Mouse (Mus musculus) midbrain, postnatal 0 days (tissue): ENCODE measurements around the gene Gas2l2. TPM values are rescaled to one million over a fixed set of nuclear protein-coding genes. Genes with fewer than 3 reads are reported as not detected.

Experiments
- ATAC-seq: fragments of 200-750 bp; cut with Nextera tagmentation; 2 replicates; pipeline ENCODE4 v1.8.0; 2017; ENCODE audit warnings: moderate number of reproducible peaks, mild to moderate bottlenecking, moderate TSS enrichment, moderate library complexity; ENCODE audit not compliant: low FRiP score
- DNase-seq: peaks from one replicate; pipeline ENCODE4 v3.0.0-alpha.2; 2015; ENCODE audit warnings: low spot score
- H3K27ac ChIP-seq: fragments of 300-500 bp; sonication (generic); 2 replicates; pipeline ENCODE4 v1.5.1; 2014; ENCODE audit warnings: low read depth, mild to moderate bottlenecking, low read length, mixed read lengths
- H3K27me3 ChIP-seq: fragments of 300-500 bp; sonication (generic); 2 replicates; pipeline ENCODE4 v1.6.1; 2014; ENCODE audit warnings: low read length, control low read depth, mixed read lengths; ENCODE audit not compliant: insufficient read depth
- H3K36me3 ChIP-seq: fragments of 300-500 bp; sonication (generic); 2 replicates; pipeline ENCODE4 v1.6.1; 2014; ENCODE audit warnings: low read length, control low read depth, mixed read lengths; ENCODE audit not compliant: insufficient read depth
- H3K4me1 ChIP-seq: fragments of 300-500 bp; sonication (generic); 2 replicates; pipeline ENCODE4 v1.6.1; 2014; ENCODE audit warnings: mild to moderate bottlenecking, control low read depth, antibody characterized with exemption, low read length, mixed read lengths; ENCODE audit not compliant: insufficient read depth
- H3K4me2 ChIP-seq: fragments of 300-500 bp; sonication (generic); 2 replicates; pipeline ENCODE4 v1.6.1; 2014; ENCODE audit warnings: low read depth, mild to moderate bottlenecking, low read length, mixed read lengths; ENCODE audit not compliant: poor library complexity, severe bottlenecking
- H3K4me3 ChIP-seq: fragments of 300-500 bp; sonication (generic); 2 replicates; pipeline ENCODE4 v1.5.1; 2014; ENCODE audit warnings: low read depth, mild to moderate bottlenecking, low read length, moderate library complexity
- H3K9ac ChIP-seq: fragments of 300-500 bp; sonication (generic); replicated peaks from 2 replicates; pipeline ENCODE4 v1.6.1; 2014; ENCODE audit warnings: mild to moderate bottlenecking, low read length, moderate library complexity, mixed read lengths; ENCODE audit not compliant: poor library complexity, severe bottlenecking
- H3K9me3 ChIP-seq: fragments of 300-500 bp; sonication (generic); 2 replicates; pipeline ENCODE4 v1.6.1; 2016; ENCODE audit warnings: low read length, control low read depth
- CTCF ChIP-seq: IDR thresholded peaks from 2 replicates; pipeline ENCODE4 v1.5.1; 2016; ENCODE audit warnings: antibody characterized with exemption, mild to moderate bottlenecking
- WGBS: fragments of 180-500 bp; shearing (Covaris S2); extraction: QIAGEN DNeasy Blood & Tissue Kit; methylation state at CpG from one replicate; pipeline ENCODE4 v1.1.7; 2014; 5-methylcytosine and 5-hydroxymethylcytosine counted together
- polyA plus RNA-seq: library from polyadenylated mRNA; unstranded; fragments of >200 nt; fragmentation: Nextera tagmentation; extraction: Ambion mirVana; gene quantifications from 2 replicates; pipeline ENCODE4 v1.2.1, GENCODE M21; 2015
- total RNA-seq: library from RNA; depleted of rRNA; stranded (reverse); fragments of >200 nt; gene quantifications from 2 replicates; pipeline ENCODE4 v1.2.3, GENCODE M21; 2014; rRNA removed

Gas2l2 gene
- 0.44 and 0.85 TPM in 2 replicates for total RNA-seq
- 0.52 and 0.67 TPM in 2 replicates for polyA plus RNA-seq

DNA sequence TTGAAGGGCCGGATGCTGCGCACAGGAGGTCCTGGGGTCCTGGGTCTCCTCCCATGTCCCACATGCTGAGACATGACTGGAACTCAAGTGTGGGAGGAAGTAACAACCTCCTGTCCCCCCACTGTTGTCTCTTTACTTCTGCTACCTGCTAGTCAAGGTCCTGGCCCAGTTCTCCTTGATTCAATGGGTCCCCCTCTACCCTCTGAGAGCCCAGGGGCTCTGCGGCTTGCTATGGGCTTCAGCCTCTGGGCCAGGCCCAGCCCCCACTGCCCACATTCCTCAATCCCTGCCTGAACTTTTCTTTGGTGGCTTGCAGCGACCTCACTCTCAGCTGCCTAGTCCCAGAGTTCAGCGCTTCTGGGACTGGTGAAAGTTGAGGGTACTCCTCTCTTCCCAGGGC lies at the start of gene Gas2l2:
TSS of gene Gas2l2 (minus strand) at position 101 of the 400 bp plus-strand sequence.
- WGBS: 56% methylated on average over 5 of the region's 5 CpGs
- Histone ChIP-seq H3K36me3 (no peaks in the 10 kb centered on the region), H3K27me3 (peaks cover 10% of the 10 kb centered on the region), H3K4me1 (no peaks in the 10 kb centered on the region), H3K9ac (no peak within 1 kb of the TSS), H3K4me2 (no peak within 1 kb of the TSS), H3K4me3 (no peak within 1 kb of the TSS), H3K27ac (no peak within 1 kb of the TSS), H3K9me3 (no peaks in the 10 kb centered on the region)
- no peak for TF ChIP-seq CTCF
- DNase-seq (no peak), ATAC-seq (no peak)

DNA sequence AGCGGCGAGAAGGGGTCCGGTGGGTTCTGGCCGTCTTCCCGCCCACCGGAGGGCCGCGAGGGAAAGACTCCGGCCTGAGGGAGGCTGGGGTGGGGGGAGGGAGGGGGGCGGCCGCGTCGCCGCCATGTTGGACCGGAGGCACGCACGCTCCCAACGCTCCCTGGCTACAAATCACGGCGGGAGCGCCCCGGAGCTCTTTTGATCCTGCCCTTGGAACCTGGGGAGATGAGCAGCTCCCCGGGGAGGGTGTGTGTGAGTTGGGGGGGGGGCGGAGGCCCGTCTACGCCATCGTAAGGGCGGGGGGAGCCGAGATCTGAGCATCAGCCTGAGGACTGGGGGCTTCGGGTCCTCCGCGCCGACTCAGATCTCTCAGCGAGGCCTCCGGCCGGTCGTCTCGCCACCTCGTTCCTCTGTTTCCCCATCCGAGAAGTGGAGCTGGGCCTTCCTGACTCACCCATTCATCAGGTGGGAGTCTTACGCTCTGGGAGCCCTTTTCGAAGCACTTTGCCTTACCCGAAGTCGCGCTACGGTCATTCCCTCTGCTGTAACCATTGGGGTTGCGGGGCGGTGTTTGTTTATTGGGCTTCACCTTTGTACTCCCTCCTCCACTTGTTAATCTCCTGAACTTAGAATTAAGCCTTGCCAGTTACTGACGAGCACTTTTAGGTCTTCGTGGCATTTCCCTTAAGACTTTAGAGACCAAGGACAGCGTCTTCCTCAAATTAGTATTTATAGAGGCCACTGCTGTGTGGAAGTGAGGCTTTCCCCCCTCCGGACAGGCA lies 44.2 kb upstream of the Gas2l2 start:
- peak overlapping the region; percentile 85 for H3K4me2 ChIP-seq
- peak; percentile 88 for ATAC-seq
- WGBS: 1% methylated on average over 46 of the region's 52 CpGs
- TF ChIP-seq CTCF: no peak
- peak; percentile 63 for DNase-seq
- H3K4me1 ChIP-seq: peaks cover 10% of the 10 kb centered on the region
- H3K4me3 ChIP-seq: peak overlapping the region; percentile 93
- peak overlapping the region; percentile 98 for H3K27ac ChIP-seq
- no peaks in the 10 kb centered on the region for H3K27me3 ChIP-seq
- no peaks in the 10 kb centered on the region for H3K36me3 ChIP-seq
- peak overlapping the region; percentile 83 for H3K9ac ChIP-seq
- H3K9me3 ChIP-seq: no peaks in the 10 kb centered on the region

DNA sequence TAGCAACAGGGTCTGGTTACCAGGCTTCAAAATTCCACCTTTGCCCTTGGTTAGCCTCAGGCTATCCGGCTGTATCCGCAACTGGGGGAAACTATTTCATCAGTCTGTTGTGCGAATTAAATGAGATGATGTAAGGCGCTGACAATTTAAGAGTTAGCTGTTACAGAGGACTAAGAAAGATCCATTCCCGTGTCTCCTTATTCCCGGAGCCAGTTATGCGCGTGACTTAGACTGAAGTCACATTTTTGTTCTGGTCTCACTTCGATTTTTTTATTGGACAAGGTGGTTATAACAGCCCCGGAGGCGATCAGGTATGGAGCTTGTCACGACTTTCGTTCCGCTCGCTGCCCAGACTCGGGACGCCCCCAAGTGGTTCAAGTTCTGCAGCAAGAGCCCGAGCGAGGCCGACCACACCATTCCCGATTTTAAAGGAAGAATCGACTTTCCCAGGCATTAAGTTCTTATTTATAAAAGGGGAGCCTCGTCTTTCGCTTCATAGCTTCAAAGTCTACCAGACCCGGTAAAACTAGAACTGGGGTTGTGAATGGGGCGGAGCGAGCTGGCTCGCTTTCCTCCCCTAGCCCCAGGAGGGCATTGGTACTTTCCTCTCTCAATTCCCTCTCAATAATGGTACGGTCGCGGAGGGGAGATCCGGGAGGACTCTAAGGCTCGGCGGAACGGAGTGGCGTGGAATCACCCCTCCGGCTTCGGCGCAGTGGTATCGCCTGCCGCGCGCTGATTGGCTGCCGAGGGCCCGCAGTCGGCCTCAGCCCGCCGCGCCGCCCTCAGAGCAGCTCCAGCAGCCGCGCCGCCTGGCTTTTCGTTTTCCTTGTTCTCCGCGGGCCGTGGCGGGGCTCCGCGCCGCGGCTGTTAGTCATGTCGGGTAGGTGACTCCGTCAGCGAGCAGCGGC lies 43.3 kb upstream of the Gas2l2 start, which contains the start of gene Taf15:
TSS of gene Taf15 (plus strand) at position 763 of the 911 bp plus-strand sequence.
- TF ChIP-seq CTCF: peak; percentile 79
- ATAC-seq: peak; percentile 98
- H3K9ac ChIP-seq: peak within 1 kb of the TSS; percentile 83
- peaks cover 10% of the 10 kb centered on the region for H3K4me1 ChIP-seq
- peak within 1 kb of the TSS; percentile 98 for H3K27ac ChIP-seq
- DNase-seq: peak; percentile 99
- WGBS: under 1% methylated on average over 66 of the region's 66 CpGs
- peak within 1 kb of the TSS; percentile 85 for H3K4me2 ChIP-seq
- H3K36me3 ChIP-seq: no peaks in the 10 kb centered on the region
- H3K27me3 ChIP-seq: no peaks in the 10 kb centered on the region
- H3K9me3 ChIP-seq: no peaks in the 10 kb centered on the region
- H3K4me3 ChIP-seq: peak within 1 kb of the TSS; percentile 93

DNA sequence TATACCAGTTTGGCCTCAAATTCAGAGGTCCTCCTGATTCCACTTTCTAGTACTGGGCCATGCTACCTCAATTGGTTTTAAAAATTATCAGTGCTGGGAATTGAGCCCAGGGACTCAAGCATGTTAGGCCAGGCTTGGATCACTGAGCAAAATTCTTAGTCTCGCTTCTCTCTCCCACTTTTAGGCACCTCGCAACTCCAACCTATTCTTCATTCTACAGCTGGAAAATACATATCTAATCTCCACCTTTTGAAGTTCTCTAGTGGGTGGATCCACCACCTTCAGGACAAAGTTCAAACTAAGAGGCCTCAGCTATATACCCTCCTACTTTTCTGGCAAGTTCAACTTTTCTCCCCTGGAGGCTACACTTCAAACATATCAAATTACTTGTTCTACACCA lies 42.5 kb upstream of the Gas2l2 start:
- Histone ChIP-seq H3K36me3 (no peaks in the 10 kb centered on the region), H3K9ac (no peak overlapping the region), H3K27me3 (no peaks in the 10 kb centered on the region), H3K4me3 (peak overlapping the region; percentile 93; the same call in 1 of the 2 replicates), H3K9me3 (no peaks in the 10 kb centered on the region), H3K4me2 (peak overlapping the region; percentile 85), H3K4me1 (peaks cover 10% of the 10 kb centered on the region), H3K27ac (no peak overlapping the region)
- ATAC-seq (no peak), DNase-seq (no peak)
- no peak for TF ChIP-seq CTCF
- WGBS: 81% methylated on average over 2 of the region's 2 CpGs

DNA sequence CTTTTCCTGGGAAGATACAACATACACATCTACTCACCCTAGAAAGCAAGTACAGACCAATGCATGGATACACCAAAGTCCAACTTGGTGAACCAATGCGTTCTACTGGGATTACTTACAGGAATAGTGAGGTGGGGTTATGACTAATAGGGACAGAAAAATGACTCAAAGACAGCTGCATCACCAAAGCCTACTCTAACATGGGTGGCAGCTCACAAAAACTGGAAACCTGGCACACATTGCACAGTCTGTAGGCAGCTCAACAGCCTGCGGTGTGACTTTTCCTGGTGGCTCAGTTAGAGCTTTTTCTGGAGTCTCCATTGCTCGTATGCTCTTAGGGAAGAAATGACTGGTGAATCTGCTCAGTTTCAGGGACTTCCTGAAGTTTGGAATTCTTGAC lies 39.5 kb upstream of the Gas2l2 start:
- H3K9ac ChIP-seq: no peak overlapping the region
- no peaks in the 10 kb centered on the region for H3K36me3 ChIP-seq
- H3K4me2 ChIP-seq: no peak overlapping the region
- no peaks in the 10 kb centered on the region for H3K9me3 ChIP-seq
- ATAC-seq (no peak), DNase-seq (no peak)
- peaks cover 10% of the 10 kb centered on the region for H3K27me3 ChIP-seq
- H3K4me1 ChIP-seq: no peaks in the 10 kb centered on the region; the same call in 1 of the 2 replicates
- 96% methylated on average over 3 of the region's 3 CpGs for WGBS
- H3K27ac ChIP-seq: no peak overlapping the region
- no peak for TF ChIP-seq CTCF
- H3K4me3 ChIP-seq: no peak overlapping the region
